Mouse (Mus musculus): Measurements from ENCODE around the gene Ncoa4.
"Not testable (repeated sequence)": the region's sequence is repeated elsewhere in the genome, so short reads cannot be mapped to it uniquely, and the experiment has no call there.

Ncoa4 gene

GRCm38 (mm10) chr14:32159690-32160246 is at the start of gene Ncoa4:
Gene Ncoa4, plus strand, starts transcription at chr14:32159865.
- CTCF ChIA-PET: no interaction called here

- CTCF ChIA-PET: interaction anchor here (0.7 kb wide), 1 partner anchor 44 kb away, joined by 4 read pairs; no protein-coding TSS in a partner anchor
These were observed 47.5 kb upstream of the Ncoa4 start for GRCm38 (mm10) chr14:32112124-32112523.

- CTCF ChIA-PET: interaction anchor here (0.6 kb wide), 3 partner anchors 72 to 290 kb away, joined by 3 read pairs; no protein-coding TSS in a partner anchor
These were observed 38.4 kb upstream of the Ncoa4 start for GRCm38 (mm10) chr14:32120940-32121919.

GRCm38 (mm10) chr14:32121920-32122315 is 37.7 kb upstream of the Ncoa4 start:
- CTCF ChIA-PET: no interaction called here

- CTCF ChIA-PET: no interaction called here
These were observed 35.4 kb upstream of the Ncoa4 start for GRCm38 (mm10) chr14:32124261-32124660.

- CTCF ChIA-PET: not testable (repeated sequence)
These were observed 34.4 kb upstream of the Ncoa4 start for GRCm38 (mm10) chr14:32125256-32125655.

GRCm38 (mm10) chr14:32128409-32128808 is 31.3 kb upstream of the Ncoa4 start:
- CTCF ChIA-PET: no interaction called here

GRCm38 (mm10) chr14:32131836-32132235 is 27.8 kb upstream of the Ncoa4 start:
- CTCF ChIA-PET: no interaction called here

- CTCF ChIA-PET: no interaction called here
These were observed 25.4 kb upstream of the Ncoa4 start for GRCm38 (mm10) chr14:32134293-32134692.

GRCm38 (mm10) chr14:32136467-32136866 is 23.2 kb upstream of the Ncoa4 start:
- CTCF ChIA-PET: not testable (repeated sequence)

GRCm38 (mm10) chr14:32140359-32140965 is 19.2 kb upstream of the Ncoa4 start:
- CTCF ChIA-PET: no interaction called here

GRCm38 (mm10) chr14:32141723-32142122 is 17.9 kb upstream of the Ncoa4 start, which contains the start of gene Msmb:
Gene Msmb, plus strand, starts transcription at chr14:32142023.
- CTCF ChIA-PET: no interaction called here

GRCm38 (mm10) chr14:32144734-32145133 is 14.9 kb upstream of the Ncoa4 start:
- CTCF ChIA-PET: no interaction called here

- CTCF ChIA-PET: no interaction called here
These were observed 14.3 kb upstream of the Ncoa4 start for GRCm38 (mm10) chr14:32145401-32145800.

GRCm38 (mm10) chr14:32145809-32146511 is 13.7 kb upstream of the Ncoa4 start:
- CTCF ChIA-PET: no interaction called here

- CTCF ChIA-PET: no interaction called here
These were observed 13.1 kb upstream of the Ncoa4 start for GRCm38 (mm10) chr14:32146578-32146977.

- CTCF ChIA-PET: no interaction called here
These were observed 8.8 kb upstream of the Ncoa4 start for GRCm38 (mm10) chr14:32150872-32151271.

- CTCF ChIA-PET: interaction anchor here (1.2 kb wide), 1 partner anchor 14 kb away, joined by 3 read pairs; no protein-coding TSS in a partner anchor
These were observed 7.3 kb upstream of the Ncoa4 start for GRCm38 (mm10) chr14:32152243-32152965.

- CTCF ChIA-PET: no interaction called here
These were observed 6.5 kb upstream of the Ncoa4 start for GRCm38 (mm10) chr14:32153156-32153555.

GRCm38 (mm10) chr14:32154758-32155157 is 4.9 kb upstream of the Ncoa4 start:
- CTCF ChIA-PET: no interaction called here

GRCm38 (mm10) chr14:32159150-32159670 is 455 bp upstream of the Ncoa4 start:
- CTCF ChIA-PET: no interaction called here

Measured in spleen, embryonic (tissue).